Mouse (Mus musculus) neural tube, embryonic 12.5 days (tissue): ENCODE results near the gene Tgtp2. TPM values are rescaled to one million over a fixed set of nuclear protein-coding genes. Genes with fewer than 3 reads are reported as not detected.
"Not testable (repeated sequence)": the region's sequence is repeated elsewhere in the genome, so short reads cannot be mapped to it uniquely, and the experiment has no call there.

Experiments
- ATAC-seq: fragments of 200-750 bp; cut with Nextera tagmentation; 2 replicates; pipeline ENCODE4 v1.8.0; 2017; ENCODE audit warnings: low read depth, mild to moderate bottlenecking, moderate TSS enrichment, moderate library complexity; ENCODE audit not compliant: low FRiP score
- H3K27ac ChIP-seq: fragments of 300-500 bp; sonication (generic); 2 replicates; pipeline ENCODE4 v1.5.1; 2016
- H3K27me3 ChIP-seq: fragments of 300-500 bp; sonication (generic); replicated peaks from 2 replicates; pipeline ENCODE4 v1.6.1; 2016; ENCODE audit warnings: mild to moderate bottlenecking
- H3K36me3 ChIP-seq: fragments of 300-500 bp; sonication (generic); 2 replicates; pipeline ENCODE4 v1.6.1; 2016; ENCODE audit warnings: mild to moderate bottlenecking
- H3K4me1 ChIP-seq: fragments of 300-500 bp; sonication (generic); 2 replicates; pipeline ENCODE4 v1.6.1; 2016
- H3K4me2 ChIP-seq: fragments of 300-500 bp; sonication (generic); replicated peaks from 2 replicates; pipeline ENCODE4 v1.6.1; 2016; ENCODE audit warnings: mild to moderate bottlenecking
- H3K4me3 ChIP-seq: fragments of 300-500 bp; sonication (generic); 2 replicates; pipeline ENCODE4 v1.5.1; 2016
- H3K9ac ChIP-seq: fragments of 300-500 bp; sonication (generic); 2 replicates; pipeline ENCODE4 v1.6.1; 2016; ENCODE audit warnings: mild to moderate bottlenecking
- H3K9me3 ChIP-seq: fragments of 300-500 bp; sonication (generic); 2 replicates; pipeline ENCODE4 v1.6.1; 2016; ENCODE audit warnings: mild to moderate bottlenecking
- WGBS: fragments of 180-500 bp; shearing (Covaris S2); methylation state at CpG from one replicate; pipeline ENCODE4 v1.1.7; 2016; 5-methylcytosine and 5-hydroxymethylcytosine counted together
- polyA plus RNA-seq: library from polyadenylated mRNA; unstranded; fragments of >200 nt; fragmentation: Nextera tagmentation; extraction: Ambion mirVana; gene quantifications from 2 replicates; pipeline ENCODE4 v1.2.1, GENCODE M21; 2016

Tgtp2 gene
- not detected in 2 replicates for polyA plus RNA-seq

- ATAC-seq, H3K4me1 ChIP-seq, H3K4me2 ChIP-seq, H3K27me3 ChIP-seq, H3K4me3 ChIP-seq, H3K9ac ChIP-seq, H3K9me3 ChIP-seq, H3K27ac ChIP-seq, H3K36me3 ChIP-seq: not testable (repeated sequence)
- 89% methylated on average over 5 of the region's 5 CpGs for WGBS
These were observed at the start of gene Tgtp2 for GRCm38 (mm10) chr11:49063713-49064469. Tgtp2 (minus strand) TSS chr11:49064206.

- Histone ChIP-seq H3K36me3 (no peaks in the 10 kb centered on the region), H3K27ac (no peak overlapping the region), H3K9me3 (no peaks in the 10 kb centered on the region), H3K27me3 (no peaks in the 10 kb centered on the region), H3K4me2 (no peak overlapping the region), H3K4me3 (no peak overlapping the region), H3K9ac (no peak overlapping the region), H3K4me1 (no peaks in the 10 kb centered on the region)
- WGBS = 92% methylated on average over 6 of the region's 6 CpGs
- no peak for ATAC-seq
These were observed 48.7 kb upstream of the Tgtp2 start for GRCm38 (mm10) chr11:49112624-49113219.

- no peaks in the 10 kb centered on the region for H3K4me1 ChIP-seq
- H3K9me3 ChIP-seq = no peaks in the 10 kb centered on the region
- no peaks in the 10 kb centered on the region for H3K27me3 ChIP-seq
- no peak overlapping the region for H3K4me2 ChIP-seq
- 72% methylated on average over 1 of the region's 1 CpGs for WGBS
- H3K4me3 ChIP-seq = no peak overlapping the region
- no peaks in the 10 kb centered on the region for H3K36me3 ChIP-seq
- no peak for ATAC-seq
- no peak overlapping the region for H3K9ac ChIP-seq
- no peak overlapping the region for H3K27ac ChIP-seq
These were observed 47.0 kb upstream of the Tgtp2 start for GRCm38 (mm10) chr11:49111000-49111399.

- Histone ChIP-seq H3K36me3 (no peaks in the 10 kb centered on the region), H3K27me3 (no peaks in the 10 kb centered on the region), H3K9ac (no peak overlapping the region), H3K9me3 (no peaks in the 10 kb centered on the region), H3K4me3 (no peak overlapping the region), H3K27ac (no peak overlapping the region), H3K4me1 (no peaks in the 10 kb centered on the region), H3K4me2 (no peak overlapping the region)
- ATAC-seq = no peak
- WGBS = 48% methylated on average over 1 of the region's 1 CpGs
These were observed 44.8 kb upstream of the Tgtp2 start for GRCm38 (mm10) chr11:49108833-49109232.

- Histone ChIP-seq H3K4me1 (no peaks in the 10 kb centered on the region), H3K27ac (no peak overlapping the region), H3K9ac (no peak overlapping the region), H3K4me3 (no peak overlapping the region), H3K27me3 (no peaks in the 10 kb centered on the region), H3K36me3 (no peaks in the 10 kb centered on the region), H3K9me3 (no peaks in the 10 kb centered on the region), H3K4me2 (no peak overlapping the region)
- no peak for ATAC-seq
- WGBS = 71% methylated on average over 10 of the region's 10 CpGs
These were observed 43.9 kb upstream of the Tgtp2 start for GRCm38 (mm10) chr11:49107650-49108537.

GRCm38 (mm10) chr11:49105752-49106151, 41.7 kb upstream of the Tgtp2 start:
- Histone ChIP-seq H3K27me3 (no peaks in the 10 kb centered on the region), H3K4me2 (no peak overlapping the region), H3K9me3 (no peaks in the 10 kb centered on the region), H3K27ac (no peak overlapping the region), H3K4me1 (no peaks in the 10 kb centered on the region), H3K36me3 (no peaks in the 10 kb centered on the region), H3K9ac (no peak overlapping the region), H3K4me3 (no peak overlapping the region)
- 62% methylated on average over 1 of the region's 1 CpGs for WGBS
- ATAC-seq = no peak

GRCm38 (mm10) chr11:49103047-49103693, 39.2 kb upstream of the Tgtp2 start:
- no peak overlapping the region for H3K9ac ChIP-seq
- no peaks in the 10 kb centered on the region for H3K27me3 ChIP-seq
- peak; percentile 72 for ATAC-seq
- WGBS = 18% methylated on average over 8 of the region's 8 CpGs
- no peak overlapping the region for H3K4me3 ChIP-seq
- no peaks in the 10 kb centered on the region for H3K4me1 ChIP-seq
- H3K9me3 ChIP-seq = no peaks in the 10 kb centered on the region
- no peak overlapping the region for H3K4me2 ChIP-seq
- H3K27ac ChIP-seq = no peak overlapping the region
- H3K36me3 ChIP-seq = no peaks in the 10 kb centered on the region

GRCm38 (mm10) chr11:49101500-49101899, 37.5 kb upstream of the Tgtp2 start:
- H3K4me3 ChIP-seq = no peak overlapping the region
- 69% methylated on average over 5 of the region's 5 CpGs for WGBS
- no peaks in the 10 kb centered on the region for H3K4me1 ChIP-seq
- no peak overlapping the region for H3K4me2 ChIP-seq
- H3K27me3 ChIP-seq = no peaks in the 10 kb centered on the region
- H3K9ac ChIP-seq = no peak overlapping the region
- no peaks in the 10 kb centered on the region for H3K9me3 ChIP-seq
- H3K27ac ChIP-seq = no peak overlapping the region
- ATAC-seq = no peak
- no peaks in the 10 kb centered on the region for H3K36me3 ChIP-seq

GRCm38 (mm10) chr11:49100409-49100808, 36.4 kb upstream of the Tgtp2 start:
- no peak for ATAC-seq
- Histone ChIP-seq H3K4me2 (no peak overlapping the region), H3K36me3 (no peaks in the 10 kb centered on the region), H3K4me1 (no peaks in the 10 kb centered on the region), H3K27me3 (no peaks in the 10 kb centered on the region), H3K9me3 (no peaks in the 10 kb centered on the region), H3K9ac (no peak overlapping the region), H3K27ac (no peak overlapping the region), H3K4me3 (no peak overlapping the region)
- WGBS = 84% methylated on average over 3 of the region's 3 CpGs

GRCm38 (mm10) chr11:49095367-49095766, 31.4 kb upstream of the Tgtp2 start:
- 90% methylated on average over 4 of the region's 4 CpGs for WGBS
- H3K4me2 ChIP-seq = no peak overlapping the region
- ATAC-seq = no peak
- H3K36me3 ChIP-seq = no peaks in the 10 kb centered on the region
- no peaks in the 10 kb centered on the region for H3K4me1 ChIP-seq
- H3K9ac ChIP-seq = no peak overlapping the region
- H3K4me3 ChIP-seq = no peak overlapping the region
- H3K27me3 ChIP-seq = no peaks in the 10 kb centered on the region
- no peak overlapping the region for H3K27ac ChIP-seq
- H3K9me3 ChIP-seq = no peaks in the 10 kb centered on the region

- no peak overlapping the region for H3K27ac ChIP-seq
- ATAC-seq = no peak
These were observed 30.1 kb upstream of the Tgtp2 start for GRCm38 (mm10) chr11:49093861-49094660.

More at GRCm38 (mm10) chr11:49093861-49094660, 30.1 kb upstream of the Tgtp2 start:
- Histone ChIP-seq H3K4me3 (no peak overlapping the region), H3K9me3 (no peaks in the 10 kb centered on the region), H3K27me3 (no peaks in the 10 kb centered on the region), H3K4me2 (no peak overlapping the region), H3K9ac (no peak overlapping the region), H3K36me3 (no peaks in the 10 kb centered on the region), H3K4me1 (no peaks in the 10 kb centered on the region)
- WGBS = 92% methylated on average over 6 of the region's 6 CpGs
